Mouse (Mus musculus) forebrain, embryonic 11.5 days (tissue): ENCODE data around the gene Gpr19. TPM values are rescaled to one million over a fixed set of nuclear protein-coding genes. Genes with fewer than 3 reads are reported as not detected.

Source experiments
- ATAC-seq: fragments of 200-750 bp; cut with Nextera tagmentation; replicated peaks from 2 replicates; pipeline ENCODE4 v1.8.0; 2017; ENCODE audit warnings: moderate TSS enrichment; ENCODE audit not compliant: low FRiP score
- DNase-seq: peaks from one replicate; pipeline ENCODE4 v3.0.0-alpha.2; 2017; ENCODE audit warnings: low spot score
- H3K27ac ChIP-seq: fragments of 300-500 bp; sonication (generic); 2 replicates; pipeline ENCODE4 v1.5.1; 2014; ENCODE audit warnings: low read depth, low read length
- H3K27me3 ChIP-seq: fragments of 300-500 bp; sonication (generic); 2 replicates; pipeline ENCODE4 v1.6.1; 2014; ENCODE audit warnings: mild to moderate bottlenecking, low read length, mixed read lengths; ENCODE audit not compliant: control insufficient read depth, insufficient read depth
- H3K36me3 ChIP-seq: fragments of 300-500 bp; sonication (generic); 2 replicates; pipeline ENCODE4 v1.6.1; 2014; ENCODE audit warnings: mild to moderate bottlenecking, low read length, moderate library complexity, mixed read lengths; ENCODE audit not compliant: control insufficient read depth, insufficient read depth
- H3K4me1 ChIP-seq: fragments of 300-500 bp; sonication (generic); replicated peaks from 2 replicates; pipeline ENCODE4 v1.6.1; 2014; ENCODE audit warnings: low read length, mixed read lengths; ENCODE audit not compliant: control insufficient read depth, insufficient read depth
- H3K4me2 ChIP-seq: fragments of 300-500 bp; sonication (generic); 2 replicates; pipeline ENCODE4 v1.6.1; 2014; ENCODE audit warnings: low read depth, mild to moderate bottlenecking, low read length, moderate library complexity, mixed read lengths; ENCODE audit not compliant: severe bottlenecking
- H3K4me3 ChIP-seq: fragments of 300-500 bp; sonication (generic); 2 replicates; pipeline ENCODE4 v1.5.1; 2014; ENCODE audit warnings: low read depth, low read length
- H3K9ac ChIP-seq: fragments of 300-500 bp; sonication (generic); 2 replicates; pipeline ENCODE4 v1.6.1; 2014; ENCODE audit warnings: low read length
- H3K9me3 ChIP-seq: fragments of 300-500 bp; sonication (generic); 2 replicates; pipeline ENCODE4 v1.6.1; 2016; ENCODE audit warnings: low read length, mixed read lengths; ENCODE audit not compliant: control insufficient read depth
- WGBS: fragments of 180-500 bp; shearing (Covaris S2); extraction: QIAGEN DNeasy Blood & Tissue Kit; methylation state at CpG from one replicate; pipeline ENCODE4 v1.1.7; 2014; 5-methylcytosine and 5-hydroxymethylcytosine counted together
- polyA plus RNA-seq: library from polyadenylated mRNA; unstranded; fragments of >200 nt; fragmentation: Nextera tagmentation; extraction: Ambion mirVana; gene quantifications from 2 replicates; pipeline ENCODE4 v1.2.1, GENCODE M21; 2014

Gpr19 gene
- polyA plus RNA-seq, 1 experiment from 2014 or later: 31.2 TPM

DNA sequence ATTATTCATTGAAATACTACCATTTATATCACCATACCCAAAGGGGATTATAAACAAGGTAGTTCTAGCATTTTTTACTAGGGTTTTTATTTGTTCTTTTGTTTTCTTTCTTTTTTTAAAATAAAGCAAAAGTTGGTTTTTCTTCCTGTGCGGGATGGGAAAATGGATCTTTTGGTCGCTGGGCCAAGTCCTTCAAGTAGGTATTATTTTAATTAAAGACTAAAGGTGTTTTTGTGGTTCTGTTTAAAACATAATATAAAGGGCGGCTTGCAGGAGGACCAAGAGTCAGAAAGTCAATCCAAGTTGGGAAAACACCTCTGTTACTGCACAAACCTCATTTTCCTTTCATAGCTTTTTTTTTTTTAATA is 27.9 kb upstream of the Gpr19 start:
- DNase-seq (no peak), ATAC-seq (no peak)
- Histone ChIP-seq H3K4me1 (peaks cover 7% of the 10 kb centered on the region; the same call in 1 of the 2 replicates), H3K4me2 (peak overlapping the region; percentile 94), H3K9ac (peak overlapping the region; percentile 78), H3K4me3 (peak overlapping the region; percentile 49), H3K27me3 (no peaks in the 10 kb centered on the region), H3K9me3 (no peaks in the 10 kb centered on the region), H3K36me3 (no peaks in the 10 kb centered on the region), H3K27ac (peak overlapping the region; percentile 100)
- 11% methylated on average over 3 of the region's 3 CpGs for whole genome bisulfite sequencing

- Histone ChIP-seq H3K4me2 (0 out of 2 replicates have a peak overlapping the region, but pooled peaks have one; percentile 8), H3K9ac (peak overlapping the region; percentile 24; the same call in 1 of the 2 replicates), H3K36me3 (no peaks in the 10 kb centered on the region), H3K27ac (no peak overlapping the region), H3K4me1 (peaks cover 7% of the 10 kb centered on the region; the same call in 1 of the 2 replicates), H3K4me3 (no peak overlapping the region), H3K9me3 (no peaks in the 10 kb centered on the region), H3K27me3 (no peaks in the 10 kb centered on the region)
- WGBS: 69% methylated on average over 4 of the region's 4 CpGs
- no peak for DNase-seq
- ATAC-seq: no peak
Measured at GRCm38 (mm10) chr6:134925673-134926337, 27.4 kb upstream of the Gpr19 start.

DNA sequence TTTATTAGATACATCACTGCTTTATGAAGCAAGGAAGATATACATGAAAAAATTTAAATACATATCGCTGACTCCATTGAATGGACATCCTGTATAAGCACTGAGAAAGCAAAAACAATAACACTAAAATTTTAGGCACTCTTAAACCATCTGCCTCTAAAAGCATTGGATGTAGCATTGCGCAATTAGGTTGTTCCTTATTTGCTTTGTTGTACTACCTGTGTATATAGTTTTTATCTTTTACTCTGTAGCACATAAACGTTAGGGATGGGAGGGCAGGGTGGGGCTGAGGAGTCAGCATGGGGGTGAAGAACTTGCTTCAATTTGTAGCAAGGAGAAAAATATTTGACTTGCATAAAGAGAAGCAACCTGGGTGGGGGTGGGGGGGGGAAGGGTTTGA is 25.9 kb upstream of the Gpr19 start:
- Histone ChIP-seq H3K4me1 (peaks cover 10% of the 10 kb centered on the region), H3K4me3 (no peak overlapping the region), H3K27ac (no peak overlapping the region), H3K9me3 (no peaks in the 10 kb centered on the region), H3K9ac (no peak overlapping the region), H3K4me2 (no peak overlapping the region), H3K36me3 (no peaks in the 10 kb centered on the region), H3K27me3 (no peaks in the 10 kb centered on the region)
- DNase-seq (no peak), ATAC-seq (no peak)
- 84% methylated on average over 3 of the region's 3 CpGs for WGBS

- Histone ChIP-seq H3K4me2 (peak overlapping the region; percentile 31), H3K36me3 (no peaks in the 10 kb centered on the region), H3K9me3 (no peaks in the 10 kb centered on the region), H3K27me3 (no peaks in the 10 kb centered on the region), H3K4me3 (no peak overlapping the region), H3K27ac (no peak overlapping the region), H3K4me1 (peaks cover 10% of the 10 kb centered on the region), H3K9ac (no peak overlapping the region)
- no peak for DNase-seq
- 77% methylated on average over 4 of the region's 4 CpGs for WGBS
- ATAC-seq: no peak
Measured at GRCm38 (mm10) chr6:134923670-134924069, 25.3 kb upstream of the Gpr19 start.

DNA sequence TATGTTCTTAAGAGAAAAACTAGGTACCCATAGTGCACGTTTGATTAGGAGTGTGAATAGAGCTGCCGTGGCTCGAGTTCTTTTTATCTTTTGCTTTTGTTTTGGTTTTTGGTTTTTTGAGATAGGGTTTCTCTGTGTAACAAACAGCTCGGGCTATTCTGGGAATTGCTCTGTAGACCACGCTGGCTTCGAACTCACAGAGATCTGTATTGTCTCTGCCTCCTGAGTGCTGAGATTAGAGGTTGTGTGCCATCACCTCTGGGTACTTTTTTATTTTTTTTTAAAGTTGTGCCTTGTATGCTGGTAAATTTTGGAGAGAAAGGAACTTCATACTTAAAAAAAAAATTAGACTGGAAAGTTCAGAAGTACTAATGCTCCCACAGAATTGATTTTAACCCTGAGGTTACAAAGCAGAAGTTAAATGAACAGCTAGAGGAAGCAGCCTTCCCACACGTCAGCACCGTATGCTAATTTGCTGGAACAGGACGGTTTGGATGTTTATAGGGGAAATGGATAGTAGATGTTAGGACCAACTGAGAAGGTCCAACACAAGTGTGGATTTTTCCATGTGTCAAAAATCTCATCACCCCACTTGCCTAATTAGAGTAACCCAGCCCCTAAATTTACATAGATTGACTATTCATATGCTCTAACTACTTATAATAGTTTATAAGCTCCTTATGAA is 24.3 kb upstream of the Gpr19 start:
- H3K27me3 ChIP-seq: no peaks in the 10 kb centered on the region
- H3K4me3 ChIP-seq: peak overlapping the region; percentile 97
- no peaks in the 10 kb centered on the region for H3K9me3 ChIP-seq
- DNase-seq (no peak), ATAC-seq (no peak)
- H3K9ac ChIP-seq: peak overlapping the region; percentile 93; the same call in 1 of the 2 replicates
- H3K27ac ChIP-seq: no peak overlapping the region
- peak overlapping the region; percentile 100 for H3K4me2 ChIP-seq
- H3K36me3 ChIP-seq: no peaks in the 10 kb centered on the region
- WGBS: 53% methylated on average over 9 of the region's 9 CpGs
- H3K4me1 ChIP-seq: peaks cover 11% of the 10 kb centered on the region

DNA sequence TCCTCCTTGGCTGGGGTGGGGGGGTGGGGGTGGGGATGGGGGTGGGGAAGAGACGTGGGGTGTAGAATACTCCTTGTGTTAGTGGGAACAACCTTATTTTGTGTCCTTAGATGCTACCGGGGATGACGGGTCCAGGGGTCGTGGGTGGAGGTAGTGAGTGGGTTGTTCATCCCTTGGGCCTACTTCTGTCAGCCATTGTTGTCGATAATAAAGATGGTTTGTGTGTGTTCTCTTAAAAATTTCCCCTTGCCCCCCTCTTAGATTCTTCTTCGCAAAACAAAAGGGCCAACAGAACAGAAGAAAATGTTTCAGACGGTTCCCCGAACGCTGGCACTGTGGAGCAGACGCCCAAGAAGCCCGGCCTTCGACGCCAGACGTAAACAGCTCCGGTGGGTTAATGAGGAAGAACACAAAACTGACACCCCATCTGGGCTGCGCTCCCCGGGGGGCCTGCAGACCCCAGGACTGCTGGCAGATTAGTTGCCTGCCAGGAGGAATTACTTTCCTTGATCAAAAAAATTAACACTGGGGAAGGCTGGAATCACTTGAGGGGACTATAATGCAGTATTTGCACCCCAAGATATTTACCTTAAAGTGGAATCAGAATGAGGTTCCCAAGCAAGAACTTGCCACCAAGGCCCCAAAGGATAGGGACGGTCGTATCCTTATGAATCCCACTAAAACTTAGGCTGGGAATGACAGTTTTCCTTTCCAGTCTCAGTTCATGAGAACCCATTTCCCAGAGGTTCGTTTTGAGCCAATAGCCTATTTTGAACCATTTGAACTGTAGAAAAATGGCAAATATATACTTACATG is 23.5 kb upstream of the Gpr19 start:
- Histone ChIP-seq H3K27ac (peak overlapping the region; percentile 25; the same call in 1 of the 2 replicates), H3K4me2 (peak overlapping the region; percentile 100), H3K9ac (peak overlapping the region; percentile 93), H3K36me3 (no peaks in the 10 kb centered on the region), H3K4me1 (peaks cover 14% of the 10 kb centered on the region), H3K27me3 (no peaks in the 10 kb centered on the region), H3K9me3 (no peaks in the 10 kb centered on the region), H3K4me3 (peak overlapping the region; percentile 97)
- ATAC-seq (no peak), DNase-seq (no peak)
- WGBS: 7% methylated on average over 20 of the region's 20 CpGs

DNA sequence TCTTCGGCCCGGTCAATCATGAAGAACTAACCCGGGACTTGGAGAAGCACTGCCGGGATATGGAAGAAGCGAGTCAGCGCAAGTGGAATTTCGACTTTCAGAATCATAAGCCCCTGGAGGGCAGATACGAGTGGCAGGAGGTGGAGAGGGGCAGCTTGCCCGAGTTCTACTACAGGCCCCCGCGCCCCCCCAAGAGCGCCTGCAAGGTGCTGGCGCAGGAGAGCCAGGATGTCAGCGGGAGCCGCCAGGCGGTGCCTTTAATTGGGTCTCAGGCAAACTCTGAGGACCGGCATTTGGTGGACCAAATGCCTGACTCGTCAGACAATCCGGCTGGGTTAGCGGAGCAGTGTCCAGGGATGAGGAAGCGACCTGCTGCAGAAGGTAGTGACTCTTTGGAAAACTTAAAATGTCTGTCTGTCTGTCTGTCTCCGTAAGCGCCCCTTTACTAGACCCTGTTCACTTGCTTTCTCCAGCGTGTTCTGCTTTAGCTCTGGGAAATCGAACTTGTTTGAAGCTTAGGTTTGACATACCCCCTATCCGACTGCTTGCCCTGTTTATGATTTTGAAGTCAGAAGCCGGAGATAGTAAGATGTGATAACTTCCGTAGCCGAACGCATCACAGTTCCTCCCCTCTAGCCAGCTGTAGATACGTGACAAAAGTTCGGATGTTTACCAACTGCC is 22.8 kb upstream of the Gpr19 start:
- Histone ChIP-seq H3K4me2 (peak overlapping the region; percentile 100), H3K9me3 (no peaks in the 10 kb centered on the region), H3K4me1 (peaks cover 11% of the 10 kb centered on the region), H3K4me3 (peak overlapping the region; percentile 97), H3K27me3 (no peaks in the 10 kb centered on the region), H3K27ac (peak overlapping the region; percentile 95), H3K9ac (peak overlapping the region; percentile 93), H3K36me3 (no peaks in the 10 kb centered on the region)
- DNase-seq (peak; percentile 72), ATAC-seq (no peak)
- WGBS: under 1% methylated on average over 32 of the region's 32 CpGs
